Mouse (Mus musculus) kidney, adult 9 months (tissue): ENCODE measurements around the gene Prkcz.
"Not testable (repeated sequence)": the region's sequence is repeated elsewhere in the genome, so short reads cannot be mapped to it uniquely, and the experiment has no call there.

Experiments used
- DNase-seq: peaks from one replicate; pipeline ENCODE4 v3.0.0; 2022

Gene Prkcz

GRCm38 (mm10) chr4:155280768-155281121 lies 80.4 kb downstream of the Prkcz start:
- DNase-seq: peak; percentile 61

GRCm38 (mm10) chr4:155279926-155280767 lies 81.0 kb downstream of the Prkcz start:
- peak; percentile 77 for DNase-seq

- no peak for DNase-seq
Observed at GRCm38 (mm10) chr4:155279054-155279453, 82.1 kb downstream of the Prkcz start.

- no peak for DNase-seq
Observed at GRCm38 (mm10) chr4:155277963-155278362, 83.2 kb downstream of the Prkcz start.

- DNase-seq: no peak
Observed at GRCm38 (mm10) chr4:155274851-155275250, 86.3 kb downstream of the Prkcz start.

- no peak for DNase-seq
Observed at GRCm38 (mm10) chr4:155274451-155274850, 86.7 kb downstream of the Prkcz start.

- DNase-seq: peak; percentile 75
Observed at GRCm38 (mm10) chr4:155268382-155268781, 92.8 kb downstream of the Prkcz start.

- DNase-seq: peak; percentile 37
Observed at GRCm38 (mm10) chr4:155267639-155268175, 93.5 kb downstream of the Prkcz start.

- peak; percentile 32 for DNase-seq
Observed at GRCm38 (mm10) chr4:155267047-155267543, 94.1 kb downstream of the Prkcz start.

GRCm38 (mm10) chr4:155264521-155265321 lies 96.4 kb downstream of the Prkcz start:
- no peak for DNase-seq

GRCm38 (mm10) chr4:155252253-155252652 lies 108.9 kb downstream of the Prkcz start:
- DNase-seq: no peak

- DNase-seq: no peak
Observed at GRCm38 (mm10) chr4:155251147-155251546, 110.0 kb downstream of the Prkcz start.

- peak; percentile 88 for DNase-seq
Observed at GRCm38 (mm10) chr4:155250361-155251117, 110.6 kb downstream of the Prkcz start.

- peak; percentile 88 for DNase-seq
Observed at GRCm38 (mm10) chr4:155249648-155250351, 111.4 kb downstream of the Prkcz start, which contains the start of gene Faap20. TSS of gene Faap20 (plus strand) at chr4:155249802.

- peak; percentile 97 for DNase-seq
Observed at GRCm38 (mm10) chr4:155249257-155249647, 111.9 kb downstream of the Prkcz start.

GRCm38 (mm10) chr4:155248054-155248453 lies 113.1 kb downstream of the Prkcz start:
- not testable (repeated sequence) for DNase-seq

GRCm38 (mm10) chr4:155246691-155247105 lies 114.5 kb downstream of the Prkcz start:
- no peak for DNase-seq

GRCm38 (mm10) chr4:155245770-155246492 lies 115.2 kb downstream of the Prkcz start:
- DNase-seq: peak; percentile 82

- DNase-seq: no peak
Observed at GRCm38 (mm10) chr4:155243233-155243632, 117.9 kb downstream of the Prkcz start.

GRCm38 (mm10) chr4:155242292-155242691 lies 118.9 kb downstream of the Prkcz start:
- peak; percentile 48 for DNase-seq

- no peak for DNase-seq
Observed at GRCm38 (mm10) chr4:155241789-155242188, 119.4 kb downstream of the Prkcz start.
